Mouse (Mus musculus): ENCODE results near the gene Gpr173.
"Not testable (repeated sequence)": the region's sequence is repeated elsewhere in the genome, so short reads cannot be mapped to it uniquely, and the experiment has no call there.

DNA sequence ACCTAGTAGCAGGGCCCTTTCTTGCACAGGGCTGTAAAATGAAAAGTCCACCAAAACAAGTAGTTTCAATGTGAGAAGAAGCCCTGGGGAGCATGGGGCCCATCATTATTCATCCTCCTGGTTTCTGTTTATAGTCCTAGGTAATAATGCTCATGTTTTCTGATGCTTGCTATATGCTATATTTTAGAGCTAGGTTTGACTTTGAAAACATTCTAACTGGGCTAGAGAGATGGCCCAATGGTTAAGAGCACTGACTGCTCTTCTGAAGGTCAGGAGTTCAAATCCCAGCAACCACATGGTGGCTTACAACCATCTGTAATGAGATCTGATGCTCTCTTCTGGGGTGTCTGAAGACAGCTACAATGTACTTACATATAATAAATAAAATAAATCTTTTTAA, 39.1 kb downstream of the Gpr173 start:
- not testable (repeated sequence) for TF ChIP-seq CTCF, EP300 (IDR thresholded peaks at IDR 0.05)
